Mouse (Mus musculus): ENCODE measurements at regions not wholly inside any gene's neighbourhood (a gene's known extent, or its start where the extent isn't known, plus 50 kb on each side); places are given as distances from the start of the nearest gene placed in this dataset.

- WGBS = 85% methylated on average over 1 of the region's 1 CpGs
- Histone ChIP-seq H3K27me3 (ENCODE audit: insufficient read depth, low read length) (no peaks in the 10 kb centered on the region), H3K27ac (no peak overlapping the region), H3K4me2 (ENCODE audit: low read depth, low read length) (no peak overlapping the region), H3K36me3 (ENCODE audit: insufficient read depth, low read length) (no peaks in the 10 kb centered on the region), H3K4me1 (ENCODE audit: insufficient read depth, low read length) (no peaks in the 10 kb centered on the region), H3K9me3 (ENCODE audit: low read length) (no peaks in the 10 kb centered on the region), H3K4me3 (ENCODE audit: low read length) (no peak overlapping the region), H3K9ac (replicated peaks; ENCODE audit: low read length) (no peak overlapping the region)
- no peak for TF ChIP-seq CTCF (IDR thresholded peaks at IDR 0.05; ENCODE audit: low read depth)
- ATAC-seq (no peak), DNase-seq (ENCODE audit: low spot score) (no peak)
These were observed 414.9 kb upstream of the C9orf72 start for GRCm38 (mm10) chr4:35640866-35641265.

DNA sequence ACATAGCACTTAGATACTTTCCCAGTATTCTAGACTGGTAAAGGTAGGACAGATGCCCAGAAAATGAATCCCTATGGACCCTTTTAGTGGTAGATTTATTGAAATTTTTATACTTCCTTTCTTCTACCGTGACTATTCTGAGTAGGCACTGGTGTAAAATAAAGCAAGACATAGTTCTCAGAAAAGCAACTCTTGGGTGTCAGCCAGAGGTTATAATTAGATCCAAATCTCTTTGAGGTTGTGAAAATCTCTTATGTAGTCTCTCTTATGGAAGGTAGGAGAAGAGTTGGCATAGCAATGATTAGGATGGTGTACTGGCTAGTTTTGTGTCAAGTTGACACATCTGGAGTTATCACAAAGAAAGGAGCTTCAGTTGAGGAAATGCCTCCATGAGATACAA lies 380.2 kb upstream of the C9orf72 start:
- Histone ChIP-seq H3K4me2 (ENCODE audit: low read depth, low read length) (no peak overlapping the region), H3K9ac (replicated peaks; ENCODE audit: low read length) (no peak overlapping the region), H3K27me3 (ENCODE audit: insufficient read depth, low read length) (no peaks in the 10 kb centered on the region), H3K36me3 (ENCODE audit: insufficient read depth, low read length) (no peaks in the 10 kb centered on the region), H3K9me3 (ENCODE audit: low read length) (no peaks in the 10 kb centered on the region), H3K4me1 (ENCODE audit: insufficient read depth, low read length) (no peaks in the 10 kb centered on the region), H3K27ac (no peak overlapping the region), H3K4me3 (ENCODE audit: low read length) (no peak overlapping the region)
- TF ChIP-seq CTCF (IDR thresholded peaks at IDR 0.05; ENCODE audit: low read depth) = no peak
- DNase-seq (ENCODE audit: low spot score) = no peak
- ATAC-seq = no peak
- 60% methylated on average over 1 of the region's 1 CpGs for WGBS

DNA sequence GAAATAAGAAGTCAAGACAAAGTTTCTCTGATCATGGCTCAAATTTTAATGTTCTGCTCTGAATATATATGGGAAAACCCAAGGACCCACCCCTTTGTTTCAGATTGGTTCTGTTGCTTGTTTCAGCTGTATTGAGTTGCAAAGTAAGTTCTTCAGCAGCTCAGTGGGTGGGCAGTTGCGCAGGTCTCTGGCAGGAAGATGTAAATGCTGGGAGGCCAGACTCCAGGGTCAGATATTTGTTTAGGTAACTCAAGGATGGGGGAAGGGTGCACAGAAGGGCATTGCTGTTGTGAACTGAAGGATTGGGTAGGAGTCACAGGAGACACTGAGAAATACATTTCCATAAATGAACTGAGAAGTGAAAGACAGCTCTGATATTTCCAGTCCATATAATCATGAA lies 352.1 kb upstream of the C9orf72 start:
- Histone ChIP-seq H3K4me3 (ENCODE audit: low read length) (no peak overlapping the region), H3K4me1 (ENCODE audit: insufficient read depth, low read length) (no peaks in the 10 kb centered on the region), H3K9me3 (ENCODE audit: low read length) (no peaks in the 10 kb centered on the region), H3K9ac (replicated peaks; ENCODE audit: low read length) (no peak overlapping the region), H3K36me3 (ENCODE audit: insufficient read depth, low read length) (no peaks in the 10 kb centered on the region), H3K27ac (no peak overlapping the region), H3K4me2 (ENCODE audit: low read depth, low read length) (no peak overlapping the region), H3K27me3 (ENCODE audit: insufficient read depth, low read length) (no peaks in the 10 kb centered on the region)
- no peak for ATAC-seq
- DNase-seq (ENCODE audit: low spot score) = no peak
- 55% methylated on average over 1 of the region's 1 CpGs for WGBS
- no peak for TF ChIP-seq CTCF (IDR thresholded peaks at IDR 0.05; ENCODE audit: low read depth)

- Histone ChIP-seq H3K4me2 (ENCODE audit: low read depth, low read length) (no peak overlapping the region), H3K4me3 (ENCODE audit: low read length) (no peak overlapping the region), H3K27ac (no peak overlapping the region), H3K9me3 (ENCODE audit: low read length) (no peaks in the 10 kb centered on the region), H3K27me3 (ENCODE audit: insufficient read depth, low read length) (no peaks in the 10 kb centered on the region), H3K36me3 (ENCODE audit: insufficient read depth, low read length) (no peaks in the 10 kb centered on the region), H3K4me1 (ENCODE audit: insufficient read depth, low read length) (no peaks in the 10 kb centered on the region), H3K9ac (replicated peaks; ENCODE audit: low read length) (no peak overlapping the region)
- 87% methylated on average over 11 of the region's 11 CpGs for WGBS
- ATAC-seq (no peak), DNase-seq (ENCODE audit: low spot score) (no peak)
- TF ChIP-seq CTCF (IDR thresholded peaks at IDR 0.05; ENCODE audit: low read depth) = no peak
These were observed 349.4 kb upstream of the C9orf72 start for GRCm38 (mm10) chr4:35575179-35575974.

- Histone ChIP-seq H3K4me1 (ENCODE audit: insufficient read depth, low read length) (no peaks in the 10 kb centered on the region), H3K4me3 (ENCODE audit: low read length) (no peak overlapping the region), H3K4me2 (ENCODE audit: low read depth, low read length) (no peak overlapping the region), H3K36me3 (ENCODE audit: insufficient read depth, low read length) (no peaks in the 10 kb centered on the region), H3K27ac (no peak overlapping the region), H3K9ac (replicated peaks; ENCODE audit: low read length) (no peak overlapping the region), H3K27me3 (ENCODE audit: insufficient read depth, low read length) (no peaks in the 10 kb centered on the region), H3K9me3 (ENCODE audit: low read length) (no peaks in the 10 kb centered on the region)
- no peak for DNase-seq (ENCODE audit: low spot score)
- TF ChIP-seq CTCF (IDR thresholded peaks at IDR 0.05; ENCODE audit: low read depth) = no peak
- no peak for ATAC-seq
- WGBS = 44% methylated on average over 9 of the region's 9 CpGs
These were observed 345.8 kb upstream of the C9orf72 start for GRCm38 (mm10) chr4:35571541-35572447.

- WGBS = 34% methylated on average over 1 of the region's 1 CpGs
- ATAC-seq = 0 out of 2 replicates have a peak, but pooled peaks have one; percentile 29
- H3K27me3 ChIP-seq (ENCODE audit: insufficient read depth, low read length) = no peaks in the 10 kb centered on the region
- H3K4me1 ChIP-seq (ENCODE audit: insufficient read depth, low read length) = no peaks in the 10 kb centered on the region
- H3K9me3 ChIP-seq (ENCODE audit: low read length) = no peaks in the 10 kb centered on the region
- H3K36me3 ChIP-seq (ENCODE audit: insufficient read depth, low read length) = no peaks in the 10 kb centered on the region
- TF ChIP-seq CTCF (IDR thresholded peaks at IDR 0.05; ENCODE audit: low read depth) = no peak
- H3K4me3 ChIP-seq (ENCODE audit: low read length) = no peak overlapping the region
- no peak overlapping the region for H3K27ac ChIP-seq
- no peak overlapping the region for H3K4me2 ChIP-seq (ENCODE audit: low read depth, low read length)
- H3K9ac ChIP-seq (replicated peaks; ENCODE audit: low read length) = no peak overlapping the region
- DNase-seq (ENCODE audit: low spot score) = no peak
These were observed 335.3 kb upstream of the C9orf72 start for GRCm38 (mm10) chr4:35561303-35561702.

Measured in hindbrain, postnatal 0 days (tissue).